Mouse (Mus musculus) midbrain, embryonic 13.5 days (tissue): Measurements from ENCODE around the gene Trak1. TPM values are rescaled to one million over a fixed set of nuclear protein-coding genes. Genes with fewer than 3 reads are reported as not detected.
A peak's percentile ranks its signal among the peaks of the same experiment; 100 is the strongest.

Experiments used
- ATAC-seq: fragments of 200-750 bp; cut with Nextera tagmentation; 2 replicates; pipeline ENCODE4 v1.8.0; 2017; ENCODE audit warnings: mild to moderate bottlenecking, moderate TSS enrichment, moderate library complexity
- H3K27ac ChIP-seq: fragments of 300-500 bp; sonication (generic); 2 replicates; pipeline ENCODE4 v1.5.1; 2015; ENCODE audit warnings: inconsistent platforms, mild to moderate bottlenecking, moderate library complexity
- H3K27me3 ChIP-seq: fragments of 300-500 bp; sonication (generic); 2 replicates; pipeline ENCODE4 v1.6.1; 2015; ENCODE audit warnings: mild to moderate bottlenecking, inconsistent platforms
- H3K36me3 ChIP-seq: fragments of 300-500 bp; sonication (generic); 2 replicates; pipeline ENCODE4 v1.6.1; 2015; ENCODE audit warnings: mild to moderate bottlenecking, inconsistent platforms
- H3K4me1 ChIP-seq: fragments of 300-500 bp; sonication (generic); replicated peaks from 2 replicates; pipeline ENCODE4 v1.6.1; 2015; ENCODE audit warnings: inconsistent platforms
- H3K4me2 ChIP-seq: fragments of 300-500 bp; sonication (generic); replicated peaks from 2 replicates; pipeline ENCODE4 v1.6.1; 2015; ENCODE audit warnings: moderate library complexity, mild to moderate bottlenecking, inconsistent platforms
- H3K4me3 ChIP-seq: fragments of 300-500 bp; sonication (generic); replicated peaks from 2 replicates; pipeline ENCODE4 v1.5.1; 2015; ENCODE audit warnings: mild to moderate bottlenecking, inconsistent platforms
- H3K9ac ChIP-seq: fragments of 300-500 bp; sonication (generic); replicated peaks from 2 replicates; pipeline ENCODE4 v1.6.1; 2015; ENCODE audit warnings: mild to moderate bottlenecking, inconsistent platforms
- H3K9me3 ChIP-seq: fragments of 300-500 bp; sonication (generic); 2 replicates; pipeline ENCODE4 v1.6.1; 2016; ENCODE audit warnings: mild to moderate bottlenecking, inconsistent platforms
- WGBS: fragments of 180-500 bp; shearing (Covaris S2); methylation state at CpG from one replicate; pipeline ENCODE4 v1.1.7; 2015; 5-methylcytosine and 5-hydroxymethylcytosine counted together
- polyA plus RNA-seq: library from polyadenylated mRNA; unstranded; fragments of >200 nt; fragmentation: Nextera tagmentation; extraction: Ambion mirVana; gene quantifications from 2 replicates; pipeline ENCODE4 v1.2.1, GENCODE M21; 2015

Trak1 gene
- polyA plus RNA-seq, 1 experiment from 2014 or later, result 44.8 TPM

DNA sequence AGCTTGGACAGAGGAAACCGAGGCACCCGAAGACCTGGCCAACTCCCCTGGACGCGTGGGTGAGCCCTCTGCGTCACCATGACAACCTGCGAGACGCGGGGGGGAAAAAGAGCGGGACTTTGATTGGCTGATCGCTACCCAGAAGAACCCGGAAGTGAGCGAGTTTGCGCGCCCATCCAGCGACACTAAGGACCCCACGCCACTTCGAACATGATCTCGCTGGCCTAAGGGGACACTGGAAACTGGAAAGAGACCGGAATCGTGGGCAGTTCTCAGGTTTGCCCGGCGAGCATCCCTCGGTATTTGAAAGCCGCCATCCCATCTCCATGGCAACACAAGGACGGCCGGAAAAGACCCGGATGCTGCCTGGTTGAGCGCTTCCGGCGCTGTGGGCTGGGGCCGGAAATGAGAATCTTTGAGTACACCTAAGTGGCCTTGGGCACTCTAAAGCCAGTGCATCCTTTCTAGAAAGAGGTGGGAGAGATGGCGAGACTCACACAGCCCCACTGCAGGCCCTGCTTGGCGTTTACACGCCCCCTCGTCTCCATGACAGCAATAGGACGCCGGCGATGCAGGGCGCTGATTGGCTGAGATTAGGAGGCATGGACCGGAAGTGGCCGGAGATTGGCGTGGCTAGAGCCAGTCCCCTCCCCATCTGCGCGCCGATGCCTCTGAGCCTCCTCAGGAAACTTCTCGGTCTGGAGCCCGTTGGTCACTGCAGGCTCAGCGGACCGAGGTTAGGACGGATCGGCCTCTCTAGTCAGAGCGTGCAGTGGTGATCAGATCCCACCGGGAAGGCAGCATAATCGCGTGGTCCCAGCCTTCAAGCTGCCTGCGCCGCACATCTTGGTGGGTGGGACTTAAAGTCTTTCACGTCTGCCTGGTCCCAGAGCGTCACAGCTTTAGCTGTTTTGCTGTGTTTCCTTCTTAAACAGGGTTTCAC lies 19.9 kb upstream of the Trak1 start, which contains the start of gene Ulk4:
Gene Ulk4, minus strand, starts transcription at position 80 of the 943 bp plus-strand sequence.
- H3K36me3 ChIP-seq, result 0 out of 2 replicates have a peak, but pooled peaks cover 4% of the 10 kb centered on the region
- under 1% methylated on average over 59 of the region's 59 CpGs for WGBS

DNA sequence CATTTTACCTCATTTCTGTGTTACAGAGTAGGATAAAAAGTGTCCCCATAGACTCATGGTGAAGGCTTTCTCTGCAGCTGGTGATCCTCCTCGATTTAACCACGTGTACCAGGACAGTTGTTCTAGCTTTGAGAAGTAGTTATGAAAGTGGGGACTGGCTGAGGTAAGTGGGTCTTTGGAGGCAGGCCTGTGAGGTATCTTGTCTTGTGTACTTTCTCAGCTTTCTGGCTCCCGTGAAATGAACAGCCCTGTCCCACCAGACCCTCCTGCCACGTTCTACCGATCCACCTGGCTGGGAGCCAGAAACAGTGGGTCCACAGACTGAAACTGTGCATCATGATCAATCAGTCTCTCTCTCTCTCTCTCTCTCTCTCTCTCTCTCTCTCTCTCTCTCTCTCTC lies 18.1 kb upstream of the Trak1 start:
- Histone ChIP-seq H3K27ac (no peak overlapping the region), H3K4me1 (peaks cover 14% of the 10 kb centered on the region), H3K9me3 (peaks cover 6% of the 10 kb centered on the region; the same call in 1 of the 2 replicates), H3K4me3 (no peak overlapping the region), H3K4me2 (no peak overlapping the region), H3K36me3 (0 out of 2 replicates have a peak, but pooled peaks cover 4% of the 10 kb centered on the region), H3K27me3 (no peaks in the 10 kb centered on the region), H3K9ac (no peak overlapping the region)
- 92% methylated on average over 5 of the region's 5 CpGs for WGBS
- ATAC-seq, result no peak

More for the DNA sequence above, 19.9 kb upstream of the Trak1 start, which contains the start of gene Ulk4:
- H3K4me2 ChIP-seq, result peak within 1 kb of the TSS; percentile 88
- H3K4me3 ChIP-seq, result peak within 1 kb of the TSS; percentile 71
- H3K27ac ChIP-seq, result peak within 1 kb of the TSS; percentile 85
- no peaks in the 10 kb centered on the region for H3K27me3 ChIP-seq
- peak; percentile 97 for ATAC-seq
- H3K4me1 ChIP-seq, result peaks cover 14% of the 10 kb centered on the region
- H3K9ac ChIP-seq, result peak within 1 kb of the TSS; percentile 76
- peaks cover 3% of the 10 kb centered on the region; the same call in 1 of the 2 replicates for H3K9me3 ChIP-seq

DNA sequence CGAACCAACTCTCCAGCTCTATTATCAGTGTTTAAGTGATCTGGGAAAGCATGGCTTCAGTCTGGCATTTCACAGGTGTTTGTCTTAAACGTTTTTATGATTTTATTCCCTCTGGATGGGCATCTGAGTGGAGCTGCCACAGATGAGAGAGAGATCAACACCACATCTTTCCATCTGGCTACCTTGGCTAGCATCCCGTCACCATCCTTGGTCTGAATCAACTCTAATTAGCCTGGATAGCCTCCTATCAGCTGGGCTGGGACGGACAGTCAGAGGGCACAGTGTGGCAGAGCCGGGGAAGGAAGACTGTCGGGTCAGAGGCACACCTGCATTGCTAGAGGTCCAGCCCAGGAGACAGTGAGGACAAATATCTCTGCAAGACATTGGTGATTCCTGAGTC lies 15.4 kb upstream of the Trak1 start:
- Histone ChIP-seq H3K27ac (no peak overlapping the region), H3K27me3 (no peaks in the 10 kb centered on the region), H3K9me3 (peaks cover 6% of the 10 kb centered on the region; the same call in 1 of the 2 replicates), H3K36me3 (0 out of 2 replicates have a peak, but pooled peaks cover 4% of the 10 kb centered on the region), H3K4me1 (peaks cover 18% of the 10 kb centered on the region), H3K4me2 (no peak overlapping the region), H3K4me3 (no peak overlapping the region), H3K9ac (no peak overlapping the region)
- WGBS, result 86% methylated on average over 6 of the region's 6 CpGs
- ATAC-seq, result no peak

DNA sequence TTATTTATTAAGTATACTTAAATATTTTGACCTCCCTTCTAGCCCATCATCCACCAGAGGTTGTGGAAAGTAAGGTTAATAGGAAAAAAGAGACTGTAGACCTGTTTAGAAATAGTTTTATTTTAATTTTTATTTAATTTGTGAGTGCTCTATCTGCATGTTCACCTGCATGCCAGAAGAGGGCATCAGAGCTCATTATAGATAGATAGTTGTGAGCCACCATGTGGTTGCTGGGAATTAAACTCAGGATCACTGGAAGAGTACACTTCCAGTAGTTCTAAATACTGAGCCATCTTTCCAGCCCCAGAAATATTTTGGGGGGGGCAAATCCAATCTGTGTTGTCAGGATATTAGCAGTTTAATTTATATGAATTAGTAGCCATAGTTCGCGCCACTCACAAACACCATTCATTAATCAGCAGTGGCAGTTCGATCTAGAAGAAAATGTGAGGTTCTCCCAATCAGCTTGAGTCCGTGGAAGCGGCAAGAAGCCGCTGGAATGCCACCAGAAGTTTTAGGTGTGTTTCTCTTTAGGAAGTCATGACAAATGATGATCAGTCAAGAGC lies 13.6 kb upstream of the Trak1 start:
- no peak for ATAC-seq
- H3K9me3 ChIP-seq, result peaks cover 6% of the 10 kb centered on the region; the same call in 1 of the 2 replicates

DNA sequence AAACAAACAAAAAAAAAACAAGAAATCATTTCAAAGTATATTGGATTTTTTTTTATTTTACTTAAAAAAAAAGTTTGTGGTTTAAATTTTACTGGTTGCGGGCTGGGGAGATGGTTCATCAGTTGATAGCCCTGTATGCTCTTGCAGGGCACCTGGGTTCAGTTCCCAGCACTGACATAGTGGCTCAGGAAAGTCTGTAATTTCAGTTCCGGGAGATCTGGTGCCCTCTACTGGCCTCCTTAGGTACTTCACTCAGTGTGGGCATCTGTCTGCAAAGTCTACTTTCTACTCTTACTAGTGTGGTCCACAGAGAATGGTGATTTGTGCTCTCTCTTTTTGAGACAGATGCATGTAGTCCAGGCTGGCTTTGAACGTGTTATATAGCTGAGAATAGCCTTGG lies 12.9 kb upstream of the Trak1 start:
- no peak for ATAC-seq
- peaks cover 3% of the 10 kb centered on the region; the same call in 1 of the 2 replicates for H3K27me3 ChIP-seq
- H3K4me3 ChIP-seq, result no peak overlapping the region
- H3K4me2 ChIP-seq, result no peak overlapping the region
- H3K9ac ChIP-seq, result no peak overlapping the region
- no peak overlapping the region for H3K27ac ChIP-seq
- H3K36me3 ChIP-seq, result 0 out of 2 replicates have a peak, but pooled peaks cover 4% of the 10 kb centered on the region
- H3K9me3 ChIP-seq, result peaks cover 6% of the 10 kb centered on the region; the same call in 1 of the 2 replicates
- H3K4me1 ChIP-seq, result peaks cover 10% of the 10 kb centered on the region
- 96% methylated on average over 3 of the region's 3 CpGs for WGBS

More for the DNA sequence above, 13.6 kb upstream of the Trak1 start:
- peaks cover 3% of the 10 kb centered on the region; the same call in 1 of the 2 replicates for H3K27me3 ChIP-seq
- no peak overlapping the region for H3K4me3 ChIP-seq
- H3K4me2 ChIP-seq, result no peak overlapping the region
- 0 out of 2 replicates have a peak, but pooled peaks cover 4% of the 10 kb centered on the region for H3K36me3 ChIP-seq
- H3K9ac ChIP-seq, result no peak overlapping the region
- peaks cover 10% of the 10 kb centered on the region for H3K4me1 ChIP-seq
- whole genome bisulfite sequencing, result 97% methylated on average over 6 of the region's 6 CpGs
- no peak overlapping the region for H3K27ac ChIP-seq

DNA sequence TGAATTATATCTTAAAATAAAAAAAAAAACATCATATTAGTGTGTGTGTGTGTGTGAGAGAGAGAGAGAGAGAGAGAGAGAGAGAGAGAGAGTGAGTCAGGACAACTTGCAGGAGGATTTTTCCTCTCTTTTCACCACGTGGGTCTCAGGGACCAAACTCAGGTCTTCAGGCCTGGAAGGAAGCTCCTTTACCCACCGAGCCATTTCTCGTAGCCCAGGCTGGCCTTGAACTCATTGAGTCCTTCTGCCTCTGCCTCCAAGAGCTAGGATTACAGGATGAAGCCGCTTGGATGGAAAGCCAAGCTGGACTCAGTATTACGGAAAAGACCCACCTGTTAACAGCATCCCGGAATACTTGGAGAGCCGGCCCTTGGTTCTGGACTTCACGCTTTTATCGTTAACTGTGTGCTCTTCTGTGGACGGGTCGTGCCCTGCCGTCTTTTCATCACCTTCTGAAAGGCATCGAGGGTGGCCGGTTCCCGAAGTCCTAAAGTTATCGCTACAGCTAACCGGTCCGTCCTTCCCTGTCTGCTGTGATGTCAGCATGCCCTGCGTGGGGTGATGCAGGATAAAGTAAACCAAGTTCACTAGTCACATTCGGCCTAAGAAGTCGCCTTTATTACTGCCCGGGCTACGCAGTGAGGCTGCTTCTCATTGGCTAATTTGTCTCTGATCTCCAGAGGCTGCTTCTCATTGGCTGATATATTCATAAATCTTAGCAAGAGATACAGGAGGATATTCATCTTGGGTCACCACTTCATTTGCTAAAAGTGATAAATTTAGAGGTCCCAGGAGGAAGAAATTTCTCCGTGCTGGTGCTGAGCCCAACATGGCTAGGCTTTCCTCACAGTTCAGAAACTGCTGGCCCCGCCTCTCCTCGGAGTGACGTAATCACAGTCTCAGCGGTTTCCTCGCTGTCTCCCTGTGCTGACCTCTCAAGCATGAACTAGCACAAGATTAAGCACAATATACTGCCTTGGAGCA lies 11.7 kb upstream of the Trak1 start:
- H3K36me3 ChIP-seq, result 0 out of 2 replicates have a peak, but pooled peaks cover 4% of the 10 kb centered on the region
- peaks cover 6% of the 10 kb centered on the region; the same call in 1 of the 2 replicates for H3K9me3 ChIP-seq
- H3K27me3 ChIP-seq, result peaks cover 3% of the 10 kb centered on the region; the same call in 1 of the 2 replicates
- 19% methylated on average over 29 of the region's 29 CpGs for WGBS
- no peak overlapping the region for H3K27ac ChIP-seq
- ATAC-seq, result peak; percentile 89
- H3K4me3 ChIP-seq, result peak overlapping the region; percentile 45
- peaks cover 10% of the 10 kb centered on the region for H3K4me1 ChIP-seq
- peak overlapping the region; percentile 57 for H3K4me2 ChIP-seq
- peak overlapping the region; percentile 57 for H3K9ac ChIP-seq

DNA sequence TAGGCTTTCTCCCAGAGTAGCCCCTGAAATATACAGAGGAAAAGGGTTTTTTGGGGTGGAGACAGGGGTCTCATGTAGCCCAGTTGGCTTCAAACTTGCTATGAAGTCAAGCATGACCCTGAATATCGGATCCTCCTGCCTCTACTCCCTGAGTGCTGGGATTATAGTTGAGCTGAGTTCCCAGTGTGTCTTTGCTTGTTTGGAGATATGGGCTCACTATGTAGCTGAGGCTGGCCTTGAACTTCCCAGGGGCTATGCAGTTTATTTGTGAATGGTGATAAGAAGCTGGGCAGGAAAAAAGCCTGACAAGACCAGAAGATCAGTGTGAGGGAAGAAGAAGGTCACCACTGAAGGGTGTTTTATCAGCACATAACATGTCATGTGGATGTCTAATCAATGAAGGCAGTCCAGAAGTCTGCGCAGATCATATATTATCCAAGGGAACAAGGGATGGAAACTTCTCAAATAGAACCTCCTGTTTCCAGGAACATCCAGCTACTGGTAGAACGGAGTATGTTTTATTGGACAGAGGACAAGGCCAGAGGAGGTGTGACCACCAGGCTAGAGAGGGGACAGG lies 10.9 kb upstream of the Trak1 start:
- Histone ChIP-seq H3K27me3 (peaks cover 3% of the 10 kb centered on the region; the same call in 1 of the 2 replicates), H3K9me3 (peaks cover 6% of the 10 kb centered on the region; the same call in 1 of the 2 replicates), H3K4me3 (peak overlapping the region; percentile 45), H3K36me3 (0 out of 2 replicates have a peak, but pooled peaks cover 4% of the 10 kb centered on the region), H3K27ac (no peak overlapping the region), H3K4me1 (peaks cover 10% of the 10 kb centered on the region), H3K4me2 (peak overlapping the region; percentile 57), H3K9ac (peak overlapping the region; percentile 44; the same call in 1 of the 2 replicates)
- ATAC-seq, result no peak
- WGBS, result 75% methylated on average over 3 of the region's 3 CpGs

DNA sequence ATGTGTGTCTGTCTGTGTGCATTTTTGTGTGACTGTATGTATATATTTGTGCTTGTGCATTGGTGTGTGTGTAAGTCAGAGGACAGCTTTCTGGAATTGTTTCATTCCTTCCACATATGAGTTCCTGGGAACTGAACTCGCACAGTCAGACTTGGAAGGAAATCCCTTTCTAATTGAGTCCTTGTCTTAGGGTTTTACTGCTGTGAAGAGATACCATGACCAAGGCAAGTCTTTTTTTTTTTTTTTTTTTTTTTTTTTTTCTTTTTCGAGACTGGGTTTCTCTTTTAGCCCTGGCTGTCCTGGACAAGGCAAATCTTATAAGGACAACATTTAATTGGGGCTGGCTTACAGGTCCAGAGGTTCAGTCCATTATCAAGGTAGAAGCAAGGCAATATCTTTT lies 6.0 kb upstream of the Trak1 start:
- Histone ChIP-seq H3K4me3 (no peak overlapping the region), H3K27me3 (peaks cover 4% of the 10 kb centered on the region), H3K9me3 (no peaks in the 10 kb centered on the region), H3K4me2 (no peak overlapping the region), H3K36me3 (no peaks in the 10 kb centered on the region), H3K4me1 (0 out of 2 replicates have a peak, but pooled peaks cover under 1% of the 10 kb centered on the region), H3K9ac (no peak overlapping the region), H3K27ac (no peak overlapping the region)
- 79% methylated on average over 2 of the region's 2 CpGs for WGBS
- no peak for ATAC-seq

DNA sequence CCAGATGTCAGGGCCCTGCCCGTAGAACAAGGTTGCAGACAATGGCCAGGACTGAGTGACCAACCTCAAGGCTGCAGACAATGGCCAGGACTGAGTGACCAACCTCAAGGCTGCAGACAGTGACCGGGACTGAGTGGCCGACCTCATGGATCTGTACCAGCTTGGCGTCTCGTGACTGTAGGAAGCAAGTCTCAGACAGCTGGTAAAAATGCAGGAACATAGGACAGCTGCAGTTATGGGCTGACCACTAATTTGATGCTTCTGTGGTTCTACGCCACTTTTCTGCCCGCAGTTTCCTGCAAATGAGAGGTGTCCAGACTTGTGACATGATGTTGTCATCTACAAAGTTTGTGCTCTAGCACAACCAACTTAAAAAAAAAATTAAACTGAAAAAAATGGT lies 4.1 kb upstream of the Trak1 start:
- Histone ChIP-seq H3K27ac (no peak overlapping the region), H3K4me3 (no peak overlapping the region), H3K9me3 (no peaks in the 10 kb centered on the region), H3K4me2 (no peak overlapping the region), H3K9ac (no peak overlapping the region), H3K36me3 (no peaks in the 10 kb centered on the region), H3K27me3 (peaks cover 7% of the 10 kb centered on the region), H3K4me1 (peaks cover 9% of the 10 kb centered on the region)
- no peak for ATAC-seq
- WGBS, result 87% methylated on average over 7 of the region's 7 CpGs

DNA sequence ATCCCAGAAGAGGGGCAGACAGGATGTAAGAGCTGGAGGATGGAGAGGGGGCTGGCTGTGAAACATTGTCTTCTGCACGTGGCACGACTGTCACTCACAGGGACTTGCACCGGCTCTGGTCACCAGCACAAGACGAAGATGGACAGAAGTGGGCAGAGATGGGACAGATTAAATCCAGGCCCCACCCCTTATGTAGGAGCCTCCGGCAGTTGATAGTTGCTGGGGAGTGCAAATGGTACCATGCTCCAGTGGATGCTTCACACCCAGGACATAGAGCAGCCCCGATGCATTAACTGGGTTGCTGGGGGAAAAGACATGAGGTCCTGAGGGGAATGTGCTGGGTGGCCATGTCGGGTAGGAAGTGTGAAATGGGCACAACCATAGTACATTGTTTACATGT lies 2.1 kb upstream of the Trak1 start:
- Histone ChIP-seq H3K4me1 (peaks cover 30% of the 10 kb centered on the region), H3K4me3 (no peak overlapping the region), H3K9ac (no peak overlapping the region), H3K4me2 (no peak overlapping the region), H3K27me3 (peaks cover 6% of the 10 kb centered on the region), H3K9me3 (no peaks in the 10 kb centered on the region), H3K36me3 (no peaks in the 10 kb centered on the region), H3K27ac (no peak overlapping the region)
- 83% methylated on average over 7 of the region's 7 CpGs for WGBS
- no peak for ATAC-seq

DNA sequence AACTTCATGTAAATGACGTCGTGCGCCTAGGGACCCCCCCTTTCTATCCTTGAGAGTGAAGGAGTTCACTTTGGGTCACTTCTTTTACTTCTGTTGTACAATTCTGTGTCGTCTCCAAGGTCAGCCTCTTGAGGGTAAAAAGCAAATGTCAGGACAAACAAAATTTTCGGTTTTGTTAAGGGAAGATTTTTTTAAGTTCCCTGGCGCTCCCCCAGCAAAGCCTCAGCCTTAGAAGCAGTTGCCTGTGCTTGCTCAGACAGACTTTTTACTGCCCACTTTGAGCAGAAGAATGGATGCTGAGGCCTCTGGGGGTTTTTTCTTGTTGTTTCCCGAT lies 730 bp downstream of the Trak1 start:
- H3K4me3 ChIP-seq, result peak overlapping the region; percentile 80
- no peak for ATAC-seq
- H3K9me3 ChIP-seq, result no peaks in the 10 kb centered on the region
- peak overlapping the region; percentile 73 for H3K27ac ChIP-seq
- peak overlapping the region; percentile 95 for H3K4me2 ChIP-seq
- WGBS, result 1% methylated on average over 7 of the region's 7 CpGs
- H3K36me3 ChIP-seq, result no peaks in the 10 kb centered on the region
- peaks cover 47% of the 10 kb centered on the region for H3K4me1 ChIP-seq
- peak overlapping the region; percentile 86 for H3K9ac ChIP-seq
- H3K27me3 ChIP-seq, result peaks cover 6% of the 10 kb centered on the region
